Mouse (Mus musculus): ENCODE measurements around the gene Eif2b3.

DNA sequence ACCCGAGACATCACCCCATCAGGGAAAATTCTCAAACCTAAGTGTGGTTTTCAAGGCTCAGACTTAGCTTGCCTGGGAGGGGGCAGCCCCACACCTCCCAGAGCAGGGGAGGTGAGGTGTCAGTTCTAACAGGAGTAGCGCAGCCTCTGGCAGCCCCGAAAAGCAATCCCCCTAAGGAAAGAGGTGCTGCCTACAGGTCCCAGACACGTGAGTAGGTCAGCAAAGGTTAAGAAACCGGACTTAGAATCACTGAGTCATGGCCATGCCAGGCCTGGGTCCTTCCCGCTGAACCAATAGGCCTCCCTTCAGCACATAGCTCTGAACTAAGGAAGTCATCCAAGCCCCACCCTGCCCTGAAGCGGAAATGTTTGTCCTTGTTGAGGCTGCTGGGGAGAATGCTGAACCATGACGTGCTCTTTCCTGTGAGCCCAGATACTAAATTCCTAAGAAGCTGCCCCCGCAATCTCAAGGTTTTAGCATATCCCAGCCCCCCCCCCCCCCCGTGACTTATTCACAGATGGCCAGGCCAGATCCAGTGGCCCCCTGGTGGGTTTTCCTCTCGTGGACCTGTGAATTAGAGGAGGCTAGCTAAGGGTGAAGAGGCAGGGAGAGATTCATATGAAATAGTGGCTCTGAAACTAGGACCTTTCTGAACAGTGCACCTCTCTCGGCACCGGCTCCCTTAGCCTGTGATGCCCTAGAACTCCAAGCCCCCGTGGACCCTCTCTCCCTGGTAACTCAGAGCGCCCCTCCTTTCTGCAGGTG is 106.9 kb downstream of the Eif2b3 start:
- no peak for TF ChIP-seq CTCF (IDR thresholded peaks at IDR 0.05; ENCODE audit: low read depth, low read length)
- TF ChIP-seq POLR2A (IDR thresholded peaks at IDR 0.05; ENCODE audit: borderline replicate concordance, low read depth, low read length): no peak
